Comparison of ENCODE assay signal across 8 mouse cellular contexts in the genomic region with DNA sequence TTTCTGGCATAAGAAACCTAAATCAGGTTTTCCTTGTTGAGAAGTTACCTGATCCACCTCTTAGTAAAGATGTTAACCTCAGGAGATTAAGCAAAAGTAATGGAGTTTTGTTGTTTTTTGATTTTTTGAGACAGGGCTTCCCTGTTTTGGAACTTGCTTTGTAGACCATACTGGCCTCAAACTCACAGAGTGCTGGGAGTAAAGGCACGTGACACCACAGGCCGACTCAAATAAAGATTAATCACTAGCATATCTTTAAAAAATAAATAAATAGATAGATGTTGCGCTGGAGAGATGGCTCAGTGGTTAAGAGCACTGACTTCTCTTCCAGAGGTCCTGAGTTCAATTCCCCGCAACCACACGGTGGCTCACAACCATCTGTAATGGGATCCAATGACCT. TPM values are rescaled to one million over a fixed set of nuclear protein-coding genes. Genes with fewer than 3 reads are reported as not detected.
A peak's percentile ranks its signal among the peaks of the same experiment; 100 is the strongest.
DNase-seq lines count a peak whose midpoint lies in the region; ATAC-seq and TF ChIP-seq lines count a peak whose summit lies in the region.

No protein-coding gene starts in this region.

- no peak for ATAC-seq in erythroblast, adult 5-6 weeks (replicated peaks; ENCODE audit: low FRiP score, poor library complexity, severe bottlenecking)
- ATAC-seq in liver, embryonic 12.5 days: no peak

- H3K9me3 ChIP-seq in erythroblast, embryonic 14.5 days (ENCODE audit: control insufficient read depth, low read length): no peaks in the 10 kb centered on the region
- H3K9me3 ChIP-seq in liver, embryonic 12.5 days (replicated peaks): no peaks in the 10 kb centered on the region

- peaks cover 40% of the 10 kb centered on the region for H3K4me1 ChIP-seq in erythroblast, embryonic 14.5 days (ENCODE audit: control insufficient read depth)
- no peaks in the 10 kb centered on the region; the same call in 1 of the 2 replicates for H3K4me1 ChIP-seq in testis, adult 2 months (ENCODE audit: control insufficient read depth, insufficient read depth, low read length)
- peaks cover 42% of the 10 kb centered on the region for H3K4me1 ChIP-seq in liver, embryonic 12.5 days

- no peak for TF ChIP-seq CTCF in testis, adult 2 months (IDR thresholded peaks at IDR 0.05; ENCODE audit: control insufficient read depth, insufficient read depth, insufficient replicate concordance, low read depth, low read length)

- H3K4me3 ChIP-seq in erythroblast, embryonic 14.5 days (replicated peaks): peak overlapping the region; percentile 97
- H3K4me3 ChIP-seq in testis, adult 2 months (ENCODE audit: control insufficient read depth, low read depth, low read length): peak overlapping the region; percentile 97; the same call in 1 of the 2 replicates
- H3K4me3 ChIP-seq in liver, embryonic 12.5 days: peak overlapping the region; percentile 92

- DNase-seq in testis, postnatal 14 days (ENCODE audit: low spot score): no peak
- no peak for DNase-seq in retina, embryonic 14.5 days (ENCODE audit: low spot score)
- DNase-seq in embryo, embryonic 9.5 days (ENCODE audit: extremely low spot score): no peak
- no peak for DNase-seq in frontal cortex, postnatal 25 days (ENCODE audit: low spot score in 2 of 2)

- H3K4me2 ChIP-seq in liver, embryonic 12.5 days: peak overlapping the region; percentile 88

- peaks cover 23% of the 10 kb centered on the region for H3K36me3 ChIP-seq in erythroblast, embryonic 14.5 days (ENCODE audit: control insufficient read depth)
- H3K36me3 ChIP-seq in testis, adult 2 months (ENCODE audit: control insufficient read depth, insufficient read depth, low read length): no peaks in the 10 kb centered on the region
- peaks cover 11% of the 10 kb centered on the region for H3K36me3 ChIP-seq in liver, embryonic 12.5 days

- no peak for TF ChIP-seq POLR2A in testis, adult 2 months (IDR thresholded peaks at IDR 0.05; ENCODE audit: control insufficient read depth, low read depth, low read length)

- 68% methylated on average over 5 of the region's 5 CpGs for WGBS in liver, embryonic 12.5 days (ENCODE audit: insufficient replicate concordance)

- H3K9ac ChIP-seq in liver, embryonic 12.5 days: peak overlapping the region; percentile 92

- H3K27ac ChIP-seq in testis, adult 2 months (ENCODE audit: control insufficient read depth, insufficient read depth, low read depth, low read length): peak overlapping the region; percentile 98
- H3K27ac ChIP-seq in liver, embryonic 12.5 days: peak overlapping the region; percentile 93

- no peaks in the 10 kb centered on the region for H3K27me3 ChIP-seq in erythroblast, embryonic 14.5 days (ENCODE audit: control insufficient read depth)
- no peaks in the 10 kb centered on the region for H3K27me3 ChIP-seq in testis, adult 2 months (ENCODE audit: control insufficient read depth, insufficient read depth, low read length)
- H3K27me3 ChIP-seq in liver, embryonic 12.5 days (replicated peaks): no peaks in the 10 kb centered on the region

RNA-seq across cellular contexts. Expression of a gene that starts 1.0 kb away (rescaled TPM):
- 60.5 and 63.9 TPM in 2 replicates for polyA plus RNA-seq in erythroblast, embryonic 14.5 days (2012)
- 23.2 and 26.1 TPM in 2 replicates for total RNA-seq in erythroblast, adult 5-6 weeks (2015; ENCODE audit: low replicate concordance)
- 14.7 and 46.3 TPM in 2 replicates for total RNA-seq in erythroblast, adult 5-6 weeks (2017; ENCODE audit: low replicate concordance)
- 201 and 203 TPM in 2 replicates for polyA plus RNA-seq in testis, adult 2 months (2012; rRNA removed)
- polyA plus RNA-seq in liver, embryonic 12.5 days (2016; fragmentation: Nextera tagmentation; extraction: Ambion mirVana): 48.7 and 50.2 TPM in 2 replicates

RNA-seq across cellular contexts. Expression of a gene that starts 38.8 kb away (rescaled TPM):
- 14.1 and 15.2 TPM in 2 replicates for polyA plus RNA-seq in erythroblast, embryonic 14.5 days (2012)
- 200 and 219 TPM in 2 replicates for total RNA-seq in erythroblast, adult 5-6 weeks (2015; ENCODE audit: low replicate concordance)
- total RNA-seq in erythroblast, adult 5-6 weeks (2017; ENCODE audit: low replicate concordance): 299 and 336 TPM in 2 replicates
- 71.2 and 84.7 TPM in 2 replicates for polyA plus RNA-seq in testis, adult 2 months (2012; rRNA removed)
- polyA plus RNA-seq in liver, embryonic 12.5 days (2016; fragmentation: Nextera tagmentation; extraction: Ambion mirVana): 61.4 and 64.5 TPM in 2 replicates
